Mouse (Mus musculus) neural tube, embryonic 10.5 days (tissue): ENCODE results near the gene Gm10801.
"Not testable (repeated sequence)": the region's sequence is repeated elsewhere in the genome, so short reads cannot be mapped to it uniquely, and the experiment has no call there.

Experiments
- DNase-seq: peaks from one replicate; pipeline ENCODE4 v3.0.0-alpha.2; 2017; ENCODE audit warnings: low spot score; ENCODE audit errors: extremely low spot score

Gene Gm10801

GRCm38 (mm10) chr2:98661937-98662336, at the start of gene Gm10801:
TSS of gene Gm10801 (plus strand) at chr2:98662237.
- not testable (repeated sequence) for DNase-seq

- not testable (repeated sequence) for DNase-seq
Measured at GRCm38 (mm10) chr2:98667201-98667600, 5.2 kb downstream of the Gm10801 start, which contains the start of gene Gm10800. TSS of gene Gm10800 (minus strand) at chr2:98667301.

- DNase-seq, result no peak
Measured at GRCm38 (mm10) chr2:98697533-98697932, 35.5 kb downstream of the Gm10801 start.
